Comparison of ENCODE assay signal across 11 mouse cellular contexts in genomic region chr6:88811396-88811795, GRCm38 (mm10). TPM values are rescaled to one million over a fixed set of nuclear protein-coding genes. Genes with fewer than 3 reads are reported as not detected.
DNase-seq lines count a peak whose midpoint lies in the region; ATAC-seq lines count a peak whose summit lies in the region.
"Had no signal": no experiment of that assay in that cellular context is flagged by ENCODE, and none has a peak within 500 bp of the region (broad histone marks: within the 10 kb centered on the region; RNA-seq: fewer than 3 reads in every experiment).

No protein-coding gene starts in this region.

- no peak overlapping the region for H3K9ac ChIP-seq in embryonic facial prominence, embryonic 15.5 days
- H3K9ac ChIP-seq: forebrain, embryonic 13.5 days; midbrain, embryonic 12.5 days had no signal

- H3K9me3 ChIP-seq in heart, embryonic 10.5 days = no peaks in the 10 kb centered on the region
- H3K9me3 ChIP-seq in embryonic facial prominence, embryonic 15.5 days (replicated peaks) = no peaks in the 10 kb centered on the region
- H3K9me3 ChIP-seq: forebrain, embryonic 13.5 days; midbrain, embryonic 12.5 days had no signal

- 0 out of 2 replicates have a peak, but pooled peaks have one; percentile 20 for ATAC-seq in embryonic facial prominence, embryonic 15.5 days (ENCODE audit: insufficient number of reproducible peaks, low FRiP score, low TSS enrichment, low read depth)
- ATAC-seq: forebrain, embryonic 13.5 days had no signal

- no peak for DNase-seq in heart, embryonic 10.5 days (ENCODE audit: low spot score)
- DNase-seq in heart, postnatal 25 days (ENCODE audit: low spot score) = no peak
- peak; percentile 67 for DNase-seq in layer of hippocampus, adult 9-11 months
- DNase-seq in layer of hippocampus, postnatal 25 days (ENCODE audit: extremely low spot score in 1 of 2, low spot score in 1 of 2) = no peak
- peak; percentile 56 for DNase-seq in 416B (ENCODE audit: low read depth)
- no peak for DNase-seq in embryo, embryonic 11 days
- DNase-seq in urinary bladder, adult 18-20 months (ENCODE audit: low spot score in 2 of 2) = no peak
- DNase-seq: kidney, postnatal 36 days had no signal

- 40% methylated on average over 7 of the region's 7 CpGs for WGBS in heart, embryonic 10.5 days
- WGBS in embryonic facial prominence, embryonic 15.5 days = 21% methylated on average over 7 of the region's 7 CpGs

- 0 out of 2 replicates have a peak overlapping the region, but pooled peaks have one; percentile 37 for H3K27ac ChIP-seq in heart, embryonic 10.5 days
- H3K27ac ChIP-seq in embryonic facial prominence, embryonic 15.5 days (replicated peaks) = no peak overlapping the region; the same call in 1 of the 2 replicates
- H3K27ac ChIP-seq: forebrain, embryonic 13.5 days; midbrain, embryonic 12.5 days had no signal

- H3K4me3 ChIP-seq in heart, embryonic 10.5 days = no peak overlapping the region
- no peak overlapping the region for H3K4me3 ChIP-seq in embryonic facial prominence, embryonic 15.5 days (replicated peaks)
- H3K4me3 ChIP-seq: forebrain, embryonic 13.5 days; midbrain, embryonic 12.5 days had no signal

- intact Hi-C loops in heart, postnatal 25 days (cut with DNase I) = no loop called here

- no peak overlapping the region for H3K4me2 ChIP-seq in embryonic facial prominence, embryonic 15.5 days (replicated peaks)
- H3K4me2 ChIP-seq: forebrain, embryonic 13.5 days; midbrain, embryonic 12.5 days had no signal

- 0 out of 2 replicates have a peak, but pooled peaks cover 5% of the 10 kb centered on the region for H3K27me3 ChIP-seq in heart, embryonic 10.5 days (ENCODE audit: insufficient read depth, poor library complexity, severe bottlenecking)
- no peaks in the 10 kb centered on the region for H3K27me3 ChIP-seq in embryonic facial prominence, embryonic 15.5 days
- H3K27me3 ChIP-seq: forebrain, embryonic 13.5 days; midbrain, embryonic 12.5 days had no signal

- H3K36me3 ChIP-seq in heart, embryonic 10.5 days = no peaks in the 10 kb centered on the region
- H3K36me3 ChIP-seq in embryonic facial prominence, embryonic 15.5 days = no peaks in the 10 kb centered on the region
- H3K36me3 ChIP-seq: midbrain, embryonic 12.5 days had no signal

- peaks cover 42% of the 10 kb centered on the region for H3K4me1 ChIP-seq in heart, embryonic 10.5 days
- 0 out of 2 replicates have a peak, but pooled peaks cover 11% of the 10 kb centered on the region for H3K4me1 ChIP-seq in embryonic facial prominence, embryonic 15.5 days

RNA-seq across cellular contexts. Expression of gene Abtb1, which starts 30.4 kb away (rescaled TPM):
- 20.9 and 23.5 TPM in 2 replicates for polyA plus RNA-seq in heart, embryonic 10.5 days (2016; fragmentation: Nextera tagmentation; extraction: Ambion mirVana)
- total RNA-seq in heart, postnatal 25 days (2021) = 10 to 100 TPM; 21.9 to 23.3 TPM
- total RNA-seq in layer of hippocampus, postnatal 25 days (2021) = 10 to 100 TPM; 32.7 to 34.1 TPM
- polyA plus RNA-seq in embryonic facial prominence, embryonic 15.5 days (2015; fragmentation: Nextera tagmentation; extraction: Ambion mirVana) = 33.2 and 34.5 TPM in 2 replicates

Comparison
In these comparisons a context has a peak if more than half of its experiments do, and no peak if none do; other contexts are left out.
1. DNase-seq: peak in layer of hippocampus, adult 9-11 months (single experiment) and 416B (single experiment); none in heart, embryonic 10.5 days (single experiment), heart, postnatal 25 days (single experiment), layer of hippocampus, postnatal 25 days (0 of 2), embryo, embryonic 11 days (single experiment) and urinary bladder, adult 18-20 months (0 of 2).